Mouse (Mus musculus) thymus, postnatal 4 days (tissue): ENCODE results near the gene Tceal7.

Experiments
- DNase-seq: peaks from one replicate; pipeline ENCODE4 v3.0.0; 2021

Gene Tceal7

GRCm38 (mm10) chrX:136249671-136250070 is 35.1 kb downstream of the Tceal7 start:
- no peak for DNase-seq

- DNase-seq: no peak
Observed at GRCm38 (mm10) chrX:136252023-136252729, 37.6 kb downstream of the Tceal7 start.

- DNase-seq: no peak
Observed at GRCm38 (mm10) chrX:136267720-136268119, 53.1 kb downstream of the Tceal7 start.

- DNase-seq: no peak
Observed at GRCm38 (mm10) chrX:136268173-136268572, 53.6 kb downstream of the Tceal7 start.

GRCm38 (mm10) chrX:136269743-136270392 is 55.3 kb downstream of the Tceal7 start, which contains the start of gene Bex3:
Gene Bex3, plus strand, starts transcription at chrX:136270253.
- DNase-seq: peak; percentile 68

- peak; percentile 35 for DNase-seq
Observed at GRCm38 (mm10) chrX:136270393-136271111, 56.0 kb downstream of the Tceal7 start.

- no peak for DNase-seq
Observed at GRCm38 (mm10) chrX:136274542-136274941, 60.0 kb downstream of the Tceal7 start.

GRCm38 (mm10) chrX:136275386-136275785 is 60.8 kb downstream of the Tceal7 start:
- no peak for DNase-seq
